Mouse (Mus musculus) CH12.LX (cell line): ENCODE measurements at regions not wholly inside any gene's neighbourhood (a gene's known extent, or its start where the extent isn't known, plus 50 kb on each side); places are given as distances from the start of the nearest gene placed in this dataset.

Source experiments
- DNase-seq: peaks from one replicate; pipeline ENCODE4 v3.0.0-alpha.2; 2013; ENCODE audit errors: extremely low read depth
- H3K27ac ChIP-seq: 2 replicates; pipeline ENCODE4 v1.5.1; 2012; ENCODE audit warnings: low read depth, mild to moderate bottlenecking, control low read depth, moderate library complexity; ENCODE audit not compliant: insufficient read depth
- H3K27me3 ChIP-seq: replicated peaks from 2 replicates; pipeline ENCODE3; 2012; ENCODE audit warnings: inconsistent platforms
- H3K36me3 ChIP-seq, 2 experiments: replicated peaks in 1 of 2; 2 replicates each; pipeline versions ENCODE3 to v1.6.1; 2012; ENCODE audit warnings: inconsistent platforms in 1 of 2, low read length in 1 of 2, mild to moderate bottlenecking in 1 of 2, mixed read lengths in 1 of 2, moderate library complexity in 1 of 2; ENCODE audit not compliant: control insufficient read depth in 1 of 2, insufficient read depth in 1 of 2
- H3K4me1 ChIP-seq, 2 experiments: 2 replicates each; pipeline ENCODE4 v1.6.1; 2012; ENCODE audit warnings: inconsistent platforms in 1 of 2, moderate library complexity in 1 of 2; ENCODE audit not compliant: insufficient read depth in 2 of 2, control insufficient read depth in 1 of 2
- H3K4me2 ChIP-seq: 2 replicates; pipeline ENCODE4 v1.6.1; 2012; ENCODE audit warnings: low read depth, mild to moderate bottlenecking, control low read depth; ENCODE audit not compliant: poor library complexity, insufficient read depth, severe bottlenecking
- H3K4me3 ChIP-seq, 3 experiments: fragments of 150-350 bp in 1 of 3; sonication (generic) in 1 of 3; replicated peaks in 1 of 3; 2 replicates each; pipeline versions ENCODE3 to v1.5.1; 2011 to 2012; ENCODE audit warnings: low read depth in 2 of 3, low read length in 2 of 3, mild to moderate bottlenecking in 2 of 3, moderate library complexity in 2 of 3, control low read depth in 1 of 3, improper control_type of control experiment in 1 of 3, inconsistent platforms in 1 of 3, mixed read lengths in 1 of 3; ENCODE audit not compliant: poor library complexity in 1 of 3
- H3K79me2 ChIP-seq: replicated peaks from 2 replicates; pipeline ENCODE4 v1.6.1; 2012; ENCODE audit warnings: mild to moderate bottlenecking, moderate library complexity; ENCODE audit not compliant: control insufficient read depth, poor library complexity, insufficient read depth, severe bottlenecking; ENCODE audit errors: extremely low read depth
- H3K9ac ChIP-seq: 2 replicates; pipeline ENCODE4 v1.6.1; 2012; ENCODE audit warnings: low read depth, mild to moderate bottlenecking, control low read depth, moderate library complexity; ENCODE audit not compliant: insufficient read depth
- H3K9me3 ChIP-seq: replicated peaks from 2 replicates; pipeline ENCODE3; 2012; ENCODE audit warnings: low read length, inconsistent platforms, mixed read lengths
- BHLHE40 ChIP-seq: IDR thresholded peaks from 2 replicates; pipeline ENCODE4 v1.6.1; 2011; ENCODE audit warnings: mild to moderate bottlenecking, low read depth, low read length, improper control_type of control experiment
- CHD1 ChIP-seq: IDR thresholded peaks from 2 replicates; pipeline ENCODE4 v1.6.1; 2012; ENCODE audit warnings: low read depth, low read length, improper control_type of control experiment, inconsistent platforms
- CHD2 ChIP-seq: IDR thresholded peaks from 2 replicates; pipeline ENCODE4 v1.6.1; 2011; ENCODE audit warnings: low read length, improper control_type of control experiment
- CTCF ChIP-seq, 2 experiments: IDR thresholded peaks in 1 of 2; conservative IDR thresholded peaks in 1 of 2; 2 replicates each; pipeline ENCODE4 v1.5.1; 2011 to 2012; ENCODE audit warnings: low read depth in 2 of 2, low read length in 2 of 2, improper control_type of control experiment in 1 of 2, inconsistent platforms in 1 of 2, mild to moderate bottlenecking in 1 of 2, moderate library complexity in 1 of 2
- E2F4 ChIP-seq: IDR thresholded peaks from 2 replicates; pipeline ENCODE4 v1.6.1; 2011; ENCODE audit warnings: low read depth, low read length, improper control_type of control experiment; ENCODE audit not compliant: insufficient replicate concordance
- ELF1 ChIP-seq: IDR thresholded peaks from 2 replicates; pipeline ENCODE4 v1.6.1; 2014; ENCODE audit warnings: low read depth, mild to moderate bottlenecking, inconsistent platforms, low read length, improper control_type of control experiment
- EP300 ChIP-seq: IDR thresholded peaks from 2 replicates; pipeline ENCODE4 v1.6.1; 2011; ENCODE audit warnings: low read length, improper control_type of control experiment
- HCFC1 ChIP-seq: IDR thresholded peaks from 2 replicates; pipeline ENCODE4 v1.6.1; 2012; ENCODE audit warnings: low read depth, mild to moderate bottlenecking, inconsistent platforms, low read length, improper control_type of control experiment
- JUN ChIP-seq: IDR thresholded peaks from 2 replicates; pipeline ENCODE4 v1.6.1; 2011; ENCODE audit warnings: low read depth, mild to moderate bottlenecking, low read length, improper control_type of control experiment, moderate library complexity; ENCODE audit not compliant: insufficient read depth
- JUND ChIP-seq: conservative IDR thresholded peaks from 2 replicates; pipeline ENCODE4 v1.6.1; 2011; ENCODE audit warnings: low read depth, low read length, improper control_type of control experiment
- MAX ChIP-seq: IDR thresholded peaks from 2 replicates; pipeline ENCODE4 v1.6.1; 2011; ENCODE audit warnings: low read length, improper control_type of control experiment
- MEF2A ChIP-seq: IDR thresholded peaks from 2 replicates; pipeline ENCODE4 v1.6.1; 2014; ENCODE audit warnings: low read depth, mild to moderate bottlenecking, inconsistent platforms, low read length, improper control_type of control experiment, borderline replicate concordance
- MYC ChIP-seq: IDR thresholded peaks from 2 replicates; pipeline ENCODE4 v1.6.1; 2011; ENCODE audit warnings: low read depth, mild to moderate bottlenecking, improper control_type of control experiment, low read length
- NELFE ChIP-seq: IDR thresholded peaks from 2 replicates; pipeline ENCODE4 v1.6.1; 2011; ENCODE audit warnings: low read depth, low read length, improper control_type of control experiment
- NRF1 ChIP-seq: IDR thresholded peaks from 2 replicates; pipeline ENCODE4 v1.6.1; 2014; ENCODE audit warnings: low read depth, mild to moderate bottlenecking, inconsistent platforms, low read length, improper control_type of control experiment, moderate library complexity
- PAX5 ChIP-seq: IDR thresholded peaks from 2 replicates; pipeline ENCODE4 v1.6.1; 2012; ENCODE audit warnings: low read length, inconsistent platforms, mixed read lengths
- POLR2AphosphoS2 ChIP-seq: IDR thresholded peaks from 2 replicates; pipeline ENCODE4 v1.6.1; 2011; ENCODE audit warnings: low read depth, low read length, improper control_type of control experiment
- RAD21 ChIP-seq: IDR thresholded peaks from 2 replicates; pipeline ENCODE4 v1.6.1; 2011; ENCODE audit warnings: low read depth, mild to moderate bottlenecking, low read length, improper control_type of control experiment, moderate library complexity
- RCOR1 ChIP-seq: conservative IDR thresholded peaks from 2 replicates; pipeline ENCODE4 v1.6.1; 2012; ENCODE audit warnings: low read depth, mild to moderate bottlenecking, inconsistent platforms, low read length, improper control_type of control experiment
- TCF12 ChIP-seq: IDR thresholded peaks from 2 replicates; pipeline ENCODE4 v1.6.1; 2014; ENCODE audit warnings: low read depth, mild to moderate bottlenecking, inconsistent platforms, low read length, improper control_type of control experiment
- USF1 ChIP-seq: IDR thresholded peaks from 2 replicates; pipeline ENCODE4 v1.6.1; 2014; ENCODE audit warnings: low read depth, mild to moderate bottlenecking, inconsistent platforms, low read length, improper control_type of control experiment
- USF2 ChIP-seq: conservative IDR thresholded peaks from 2 replicates; pipeline ENCODE4 v1.6.1; 2011; ENCODE audit warnings: low read depth, low read length, improper control_type of control experiment
- ZNF384 ChIP-seq: IDR thresholded peaks from 2 replicates; pipeline ENCODE4 v1.6.1; 2012; ENCODE audit warnings: low read depth, low read length, improper control_type of control experiment, inconsistent platforms
- dilution Hi-C: fragments of 300-500 bp; cut with MboI; formaldehyde crosslinking; loops from 2 replicates; pipeline ENCODE4 v1.14.3; 2020; ENCODE audit warnings: low sequenced_read_pairs; ENCODE audit not compliant: extremely low pct_unique_long_range_greater_than_20kb, extremely low pct_ligation_motif_present
- in situ Hi-C: fragments of 300-500 bp; cut with MboI; formaldehyde crosslinking; loops from 3 replicates; pipeline ENCODE4 v1.14.3; 2019; ENCODE audit warnings: low sequenced_read_pairs, low pct_ligation_motif_present, low pct_unique_long_range_greater_than_20kb, mixed read lengths

GRCm38 (mm10) chr11:63453786-63454185 is 325.0 kb downstream of the Pmp22 start:
- H3K4me2 ChIP-seq, result no peak overlapping the region
- no peaks in the 10 kb centered on the region for H3K36me3 ChIP-seq
- dilution Hi-C loops (no loop called here), in situ Hi-C loops (no loop called here)
- H3K9ac ChIP-seq, result no peak overlapping the region
- no peak overlapping the region for H3K27ac ChIP-seq
- no peaks in the 10 kb centered on the region for H3K27me3 ChIP-seq
- H3K4me3 ChIP-seq, result no peak overlapping the region
- H3K9me3 ChIP-seq, result peaks cover 8% of the 10 kb centered on the region
- no peak for DNase-seq
- H3K79me2 ChIP-seq, result no peaks in the 10 kb centered on the region
- TF ChIP-seq CTCF (conservative IDR thresholded peaks at IDR 0.05 in 1 of 2, IDR thresholded peaks at IDR 0.05 in 1 of 2; ENCODE audit: low read depth in 2 of 2, low read length in 2 of 2), result no peak
- no peak for TF ChIP-seq MAX
- no peak for TF ChIP-seq TCF12
- no peak for TF ChIP-seq POLR2AphosphoS2
- TF ChIP-seq NELFE, result no peak
- no peak for TF ChIP-seq EP300
- TF ChIP-seq RCOR1, result no peak
- TF ChIP-seq MYC, result no peak
- no peak for TF ChIP-seq MEF2A
- TF ChIP-seq CHD1, result no peak
- TF ChIP-seq JUND, result no peak
- H3K4me1 ChIP-seq, result no peaks in the 10 kb centered on the region

GRCm38 (mm10) chr11:63454910-63455531 is 326.2 kb downstream of the Pmp22 start:
- H3K27ac ChIP-seq, result no peak overlapping the region
- TF ChIP-seq JUND (no peak), NRF1 (no peak), POLR2AphosphoS2 (no peak), RAD21 (no peak), BHLHE40 (no peak), MYC (no peak), PAX5 (no peak), CHD1 (no peak), USF2 (no peak), RCOR1 (no peak), HCFC1 (no peak), ZNF384 (no peak), ELF1 (no peak), E2F4 (no peak), CTCF (conservative IDR thresholded peaks at IDR 0.05 in 1 of 2, IDR thresholded peaks at IDR 0.05 in 1 of 2; ENCODE audit: low read depth in 2 of 2, low read length in 2 of 2) (no peak), MEF2A (no peak), JUN (no peak), NELFE (no peak), CHD2 (no peak), USF1 (no peak)
- TF ChIP-seq, all 38 proteins: peak for 0
- dilution Hi-C loops (no loop called here), in situ Hi-C loops (no loop called here)
- Histone ChIP-seq H3K79me2 (no peaks in the 10 kb centered on the region), H3K4me3 (no peak overlapping the region), H3K27me3 (no peaks in the 10 kb centered on the region), H3K4me1 (no peaks in the 10 kb centered on the region), H3K36me3 (no peaks in the 10 kb centered on the region), H3K9ac (no peak overlapping the region), H3K4me2 (no peak overlapping the region), H3K9me3 (peaks cover 8% of the 10 kb centered on the region)
- no peak for DNase-seq
